ENCODE assay signal across 8 mouse cellular contexts in genomic region chr4:154025641-154026440, GRCm38 (mm10). TPM values are rescaled to one million over a fixed set of nuclear protein-coding genes. Genes with fewer than 3 reads are reported as not detected.
DNase-seq lines count a peak whose midpoint lies in the region; ATAC-seq and TF ChIP-seq lines count a peak whose summit lies in the region.

Gene Smim1, minus strand, starts transcription at chr4:154026230.

- peak; percentile 60 for DNase-seq in brain, embryonic 14.5 days (ENCODE audit: low read depth)
- peak; percentile 24 for DNase-seq in thymus, postnatal 0 days (ENCODE audit: low spot score)

- peak; percentile 41 for TF ChIP-seq CTCF in E14TG2a.4 (conservative IDR thresholded peaks at IDR 0.05; ENCODE audit: low read length)
- peak; percentile 59 for TF ChIP-seq CTCF in brain, embryonic 14.5 days (IDR thresholded peaks at IDR 0.05; ENCODE audit: borderline replicate concordance, extremely low read depth, insufficient read depth, insufficient read length)

- peaks cover 18% of the 10 kb centered on the region for H3K36me3 ChIP-seq in E14TG2a.4 (ENCODE audit: insufficient read depth, low read length)
- peaks cover 89% of the 10 kb centered on the region for H3K36me3 ChIP-seq in erythroblast, embryonic 14.5 days (ENCODE audit: control insufficient read depth)
- H3K36me3 ChIP-seq in heart, embryonic 12.5 days, result peaks cover 23% of the 10 kb centered on the region
- peaks cover 10% of the 10 kb centered on the region for H3K36me3 ChIP-seq in kidney, embryonic 16.5 days (ENCODE audit: insufficient read depth, low read length)
- H3K36me3 ChIP-seq in liver, embryonic 16.5 days (ENCODE audit: control insufficient read depth, insufficient read depth), result peaks cover 26% of the 10 kb centered on the region
- H3K36me3 ChIP-seq in neural tube, embryonic 15.5 days, result peaks cover 16% of the 10 kb centered on the region

- H3K27me3 ChIP-seq in E14TG2a.4 (ENCODE audit: insufficient read depth, low read length), result peaks cover 58% of the 10 kb centered on the region
- no peaks in the 10 kb centered on the region for H3K27me3 ChIP-seq in erythroblast, embryonic 14.5 days (ENCODE audit: control insufficient read depth)
- H3K27me3 ChIP-seq in heart, embryonic 12.5 days (replicated peaks), result peaks cover 5% of the 10 kb centered on the region; the same call in 1 of the 2 replicates
- H3K27me3 ChIP-seq in kidney, embryonic 16.5 days (ENCODE audit: insufficient read depth, low read length), result no peaks in the 10 kb centered on the region
- H3K27me3 ChIP-seq in liver, embryonic 16.5 days (ENCODE audit: control insufficient read depth, insufficient read depth, low read depth, low read length), result no peaks in the 10 kb centered on the region
- H3K27me3 ChIP-seq in neural tube, embryonic 15.5 days (replicated peaks), result peaks cover 16% of the 10 kb centered on the region

- H3K27ac ChIP-seq in heart, embryonic 12.5 days (ENCODE audit: poor library complexity, severe bottlenecking), result peak within 1 kb of the TSS; percentile 71
- peak within 1 kb of the TSS; percentile 80 for H3K27ac ChIP-seq in kidney, embryonic 16.5 days (ENCODE audit: low read length)
- peak within 1 kb of the TSS; percentile 93 for H3K27ac ChIP-seq in liver, embryonic 16.5 days (ENCODE audit: low read length)
- no peak within 1 kb of the TSS; the same call in 1 of the 2 replicates for H3K27ac ChIP-seq in neural tube, embryonic 15.5 days (replicated peaks)

- ATAC-seq in heart, embryonic 12.5 days (ENCODE audit: insufficient number of reproducible peaks, low FRiP score), result peak; percentile 68
- peak; percentile 81 for ATAC-seq in kidney, embryonic 16.5 days (ENCODE audit: low FRiP score, low TSS enrichment)
- ATAC-seq in liver, embryonic 16.5 days (ENCODE audit: low read depth), result peak; percentile 57
- ATAC-seq in neural tube, embryonic 15.5 days (ENCODE audit: low FRiP score), result peak; percentile 68

- no peaks in the 10 kb centered on the region for H3K9me3 ChIP-seq in E14TG2a.4 (ENCODE audit: low read length)
- H3K9me3 ChIP-seq in erythroblast, embryonic 14.5 days (ENCODE audit: control insufficient read depth, low read length), result no peaks in the 10 kb centered on the region
- H3K9me3 ChIP-seq in heart, embryonic 12.5 days (replicated peaks), result no peaks in the 10 kb centered on the region
- H3K9me3 ChIP-seq in kidney, embryonic 16.5 days (ENCODE audit: low read length), result no peaks in the 10 kb centered on the region
- H3K9me3 ChIP-seq in liver, embryonic 16.5 days (replicated peaks; ENCODE audit: control insufficient read depth, low read length), result no peaks in the 10 kb centered on the region
- H3K9me3 ChIP-seq in neural tube, embryonic 15.5 days (replicated peaks), result no peaks in the 10 kb centered on the region

- peak within 1 kb of the TSS; percentile 80 for H3K9ac ChIP-seq in heart, embryonic 12.5 days
- peak within 1 kb of the TSS; percentile 73 for H3K9ac ChIP-seq in kidney, embryonic 16.5 days (replicated peaks; ENCODE audit: low read length)
- H3K9ac ChIP-seq in liver, embryonic 16.5 days (ENCODE audit: low read depth, low read length), result peak within 1 kb of the TSS; percentile 95
- H3K9ac ChIP-seq in neural tube, embryonic 15.5 days (replicated peaks), result peak within 1 kb of the TSS; percentile 38

- 1% methylated on average over 30 of the region's 33 CpGs for WGBS in heart, embryonic 12.5 days
- WGBS in kidney, embryonic 16.5 days, result 1% methylated on average over 32 of the region's 33 CpGs
- 2% methylated on average over 28 of the region's 33 CpGs for WGBS in liver, embryonic 16.5 days (ENCODE audit: insufficient replicate concordance)
- 2% methylated on average over 31 of the region's 33 CpGs for WGBS in neural tube, embryonic 15.5 days

- H3K4me2 ChIP-seq in heart, embryonic 12.5 days, result peak within 1 kb of the TSS; percentile 87
- peak within 1 kb of the TSS; percentile 70 for H3K4me2 ChIP-seq in kidney, embryonic 16.5 days (replicated peaks; ENCODE audit: low read depth, low read length)
- H3K4me2 ChIP-seq in liver, embryonic 16.5 days (ENCODE audit: low read depth, low read length), result peak within 1 kb of the TSS; percentile 94
- peak within 1 kb of the TSS; percentile 70 for H3K4me2 ChIP-seq in neural tube, embryonic 15.5 days

- peaks cover 41% of the 10 kb centered on the region for H3K4me1 ChIP-seq in E14TG2a.4 (replicated peaks; ENCODE audit: low read depth, low read length)
- peaks cover 80% of the 10 kb centered on the region for H3K4me1 ChIP-seq in erythroblast, embryonic 14.5 days (ENCODE audit: control insufficient read depth)
- peaks cover 47% of the 10 kb centered on the region for H3K4me1 ChIP-seq in heart, embryonic 12.5 days (replicated peaks)
- H3K4me1 ChIP-seq in kidney, embryonic 16.5 days (ENCODE audit: insufficient read depth, low read length), result peaks cover 49% of the 10 kb centered on the region
- peaks cover 53% of the 10 kb centered on the region for H3K4me1 ChIP-seq in liver, embryonic 16.5 days (ENCODE audit: control insufficient read depth, low read depth, low read length)
- peaks cover 34% of the 10 kb centered on the region for H3K4me1 ChIP-seq in neural tube, embryonic 15.5 days

- TF ChIP-seq POLR2A in brain, embryonic 14.5 days (IDR thresholded peaks at IDR 0.05; ENCODE audit: borderline replicate concordance, extremely low read depth, insufficient read depth, insufficient read length, poor library complexity, severe bottlenecking), result no peak

- peak within 1 kb of the TSS; percentile 65 for H3K4me3 ChIP-seq in E14TG2a.4 (replicated peaks; ENCODE audit: low read length)
- peak within 1 kb of the TSS; percentile 83 for H3K4me3 ChIP-seq in erythroblast, embryonic 14.5 days (replicated peaks)
- peak within 1 kb of the TSS; percentile 56 for H3K4me3 ChIP-seq in heart, embryonic 12.5 days
- H3K4me3 ChIP-seq in kidney, embryonic 16.5 days (ENCODE audit: low read length), result peak within 1 kb of the TSS; percentile 63
- peak within 1 kb of the TSS; percentile 93 for H3K4me3 ChIP-seq in liver, embryonic 16.5 days (ENCODE audit: low read depth, low read length)
- peak within 1 kb of the TSS; percentile 39 for H3K4me3 ChIP-seq in neural tube, embryonic 15.5 days (replicated peaks)

RNA-seq across cellular contexts. Expression of gene Smim1, which starts in this region (rescaled TPM):
- polyA plus RNA-seq in brain, embryonic 14.5 days (2012; rRNA removed), result 7.0 and 8.4 TPM in 2 replicates
- polyA plus RNA-seq in erythroblast, embryonic 14.5 days (2012), result 35.8 and 57.8 TPM in 2 replicates
- polyA plus RNA-seq in heart, embryonic 12.5 days (2016; fragmentation: Nextera tagmentation; extraction: Ambion mirVana), result 64.6 and 77.0 TPM in 2 replicates
- polyA plus RNA-seq in kidney, embryonic 16.5 days (2015; fragmentation: Nextera tagmentation; extraction: Ambion mirVana), result 62.4 and 66.1 TPM in 2 replicates
- 271 and 290 TPM in 2 replicates for polyA plus RNA-seq in liver, embryonic 16.5 days (2015; fragmentation: Nextera tagmentation; extraction: Ambion mirVana)
- polyA plus RNA-seq in neural tube, embryonic 15.5 days (2015; fragmentation: Nextera tagmentation; extraction: Ambion mirVana), result 18.3 and 21.1 TPM in 2 replicates
- polyA plus RNA-seq in thymus, postnatal 0 days (2015; fragmentation: Nextera tagmentation; extraction: Ambion mirVana), result 8.8 and 11.7 TPM in 2 replicates

Comparison
In these comparisons a context has a peak if more than half of its experiments do, and no peak if none do; other contexts are left out.
1. H3K4me3 ChIP-seq: peak in every context shown above with its lines; median percentile 93 in liver, embryonic 16.5 days; 83 in erythroblast, embryonic 14.5 days; 65 in E14TG2a.4; 63 in kidney, embryonic 16.5 days; 56 in heart, embryonic 12.5 days; 39 in neural tube, embryonic 15.5 days.
2. H3K9ac ChIP-seq: peak in every context shown above with its lines; median percentile 95 in liver, embryonic 16.5 days; 80 in heart, embryonic 12.5 days; 73 in kidney, embryonic 16.5 days; 38 in neural tube, embryonic 15.5 days.